Mouse (Mus musculus): ENCODE measurements at regions not wholly inside any gene's neighbourhood (a gene's known extent, or its start where the extent isn't known, plus 50 kb on each side); places are given as distances from the start of the nearest gene placed in this dataset.
"Not testable (repeated sequence)": the region's sequence is repeated elsewhere in the genome, so short reads cannot be mapped to it uniquely, and the experiment has no call there.

GRCm38 (mm10) chr4:53254483-53254882 is 94.8 kb upstream of the Abca1 start:
- Histone ChIP-seq H3K4me3 (no peak overlapping the region), H3K27ac (no peak overlapping the region; the same call in 1 of the 2 replicates)
- no peak for DNase-seq (ENCODE audit: extremely low spot score in 1 of 2, low spot score in 2 of 2)
- TF ChIP-seq CTCF (IDR thresholded peaks at IDR 0.05): no peak
- intact Hi-C loops (cut with DNase I): no loop called here

- TF ChIP-seq CTCF (IDR thresholded peaks at IDR 0.05): no peak
- no peak overlapping the region for H3K4me3 ChIP-seq
- intact Hi-C loops (cut with DNase I): no loop called here
- DNase-seq (ENCODE audit: extremely low spot score in 1 of 2, low spot score in 2 of 2): no peak
- no peak overlapping the region; the same call in 1 of the 2 replicates for H3K27ac ChIP-seq
These were observed 94.0 kb upstream of the Abca1 start for GRCm38 (mm10) chr4:53253680-53254079.

- Histone ChIP-seq H3K4me3 (no peak overlapping the region), H3K27ac (no peak overlapping the region)
- no peak for DNase-seq (ENCODE audit: extremely low spot score in 1 of 2, low spot score in 2 of 2)
- intact Hi-C loops (cut with DNase I): no loop called here
- no peak for TF ChIP-seq CTCF (IDR thresholded peaks at IDR 0.05)
These were observed 90.6 kb upstream of the Abca1 start for GRCm38 (mm10) chr4:53250325-53250724.

- intact Hi-C loops (cut with DNase I): no loop called here
These were observed 86.5 kb upstream of the Abca1 start for GRCm38 (mm10) chr4:53246083-53246747.

GRCm38 (mm10) chr4:53245553-53245952 is 85.9 kb upstream of the Abca1 start:
- H3K27ac ChIP-seq: no peak overlapping the region
- DNase-seq (ENCODE audit: extremely low spot score in 1 of 2, low spot score in 2 of 2): no peak
- intact Hi-C loops (cut with DNase I): no loop called here
- no peak overlapping the region for H3K4me3 ChIP-seq
- TF ChIP-seq CTCF (IDR thresholded peaks at IDR 0.05): no peak

More at GRCm38 (mm10) chr4:53246083-53246747, 86.5 kb upstream of the Abca1 start:
- TF ChIP-seq CTCF (IDR thresholded peaks at IDR 0.05): no peak
- no peak for DNase-seq (ENCODE audit: extremely low spot score in 1 of 2, low spot score in 2 of 2)
- Histone ChIP-seq H3K27ac (no peak overlapping the region), H3K4me3 (no peak overlapping the region)

GRCm38 (mm10) chr4:53243473-53243872 is 83.8 kb upstream of the Abca1 start:
- DNase-seq (ENCODE audit: extremely low spot score in 1 of 2, low spot score in 2 of 2); intact Hi-C loops (cut with DNase I); H3K4me3 ChIP-seq; H3K27ac ChIP-seq: not testable (repeated sequence)

- intact Hi-C loops (cut with DNase I): no loop called here
- Histone ChIP-seq H3K4me3 (no peak overlapping the region), H3K27ac (no peak overlapping the region)
- no peak for TF ChIP-seq CTCF (IDR thresholded peaks at IDR 0.05)
- no peak for DNase-seq (ENCODE audit: extremely low spot score in 1 of 2, low spot score in 2 of 2)
These were observed 80.2 kb upstream of the Abca1 start for GRCm38 (mm10) chr4:53239856-53240255.

GRCm38 (mm10) chr4:53238314-53239259 is 78.9 kb upstream of the Abca1 start:
- no peak overlapping the region for H3K27ac ChIP-seq
- DNase-seq (ENCODE audit: extremely low spot score in 1 of 2, low spot score in 2 of 2): no peak
- no peak for TF ChIP-seq CTCF (IDR thresholded peaks at IDR 0.05)
- intact Hi-C loops (cut with DNase I): no loop called here
- no peak overlapping the region for H3K4me3 ChIP-seq

- intact Hi-C loops (cut with DNase I): no loop called here
- Histone ChIP-seq H3K27ac (no peak overlapping the region), H3K4me3 (no peak overlapping the region)
- no peak for TF ChIP-seq CTCF (IDR thresholded peaks at IDR 0.05)
- DNase-seq (ENCODE audit: extremely low spot score in 1 of 2, low spot score in 2 of 2): no peak
These were observed 76.2 kb upstream of the Abca1 start for GRCm38 (mm10) chr4:53235870-53236269.

- no peak for TF ChIP-seq CTCF (IDR thresholded peaks at IDR 0.05)
- H3K27ac ChIP-seq: no peak overlapping the region
- intact Hi-C loops (cut with DNase I): no loop called here
- H3K4me3 ChIP-seq: no peak overlapping the region
- no peak for DNase-seq (ENCODE audit: extremely low spot score in 1 of 2, low spot score in 2 of 2)
These were observed 72.7 kb upstream of the Abca1 start for GRCm38 (mm10) chr4:53232436-53232835.

GRCm38 (mm10) chr4:53231867-53232266 is 72.2 kb upstream of the Abca1 start:
- no peak overlapping the region for H3K27ac ChIP-seq
- DNase-seq (ENCODE audit: extremely low spot score in 1 of 2, low spot score in 2 of 2): no peak
- H3K4me3 ChIP-seq: no peak overlapping the region
- intact Hi-C loops (cut with DNase I): no loop called here
- TF ChIP-seq CTCF (IDR thresholded peaks at IDR 0.05): no peak

GRCm38 (mm10) chr4:53231046-53231445 is 71.4 kb upstream of the Abca1 start:
- DNase-seq (ENCODE audit: extremely low spot score in 1 of 2, low spot score in 2 of 2): no peak
- intact Hi-C loops (cut with DNase I): no loop called here
- H3K27ac ChIP-seq: no peak overlapping the region
- H3K4me3 ChIP-seq: no peak overlapping the region
- TF ChIP-seq CTCF (IDR thresholded peaks at IDR 0.05): no peak
